Mouse (Mus musculus) lung, postnatal 0 days (tissue): Measurements from ENCODE around the gene Tmem87b.

ENCODE experiments used
- CTCF ChIP-seq: IDR thresholded peaks from 2 replicates; pipeline ENCODE4 v1.5.1; 2016; ENCODE audit warnings: antibody characterized with exemption, mild to moderate bottlenecking
- EP300 ChIP-seq: IDR thresholded peaks from 2 replicates; pipeline ENCODE4 v1.6.1; 2016; ENCODE audit warnings: antibody characterized with exemption, mild to moderate bottlenecking, control low read depth

DNA sequence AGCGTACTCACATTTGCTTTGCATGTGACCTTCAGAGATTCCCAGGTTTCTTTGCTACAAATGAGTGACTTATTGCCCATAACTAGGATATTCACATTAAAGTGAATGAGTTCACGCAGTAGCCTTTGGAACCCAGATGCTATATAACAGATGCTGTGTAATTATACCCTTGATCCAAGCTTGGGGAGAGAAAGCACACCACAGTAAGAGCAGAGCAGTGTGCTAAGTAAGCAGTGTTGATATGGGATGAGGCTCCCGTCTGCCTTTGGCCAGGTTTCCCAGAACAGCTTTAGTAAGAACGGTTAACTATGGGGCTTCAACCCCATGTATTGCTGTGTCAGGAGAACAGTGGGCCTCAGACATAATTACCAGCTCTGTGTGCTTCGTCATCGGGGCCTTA, 24.0 kb upstream of the Tmem87b start:
- no peak for TF ChIP-seq CTCF
- no peak for TF ChIP-seq EP300
